Mouse (Mus musculus): Measurements from ENCODE around the gene Vmn2r90. TPM values are rescaled to one million over a fixed set of nuclear protein-coding genes. Genes with fewer than 3 reads are reported as not detected.
"Not testable (repeated sequence)": the region's sequence is repeated elsewhere in the genome, so short reads cannot be mapped to it uniquely, and the experiment has no call there.

Gene Vmn2r90
- not detected for total RNA-seq (2021)

GRCm38 (mm10) chr17:17703447-17703846 is at the start of gene Vmn2r90:
Gene Vmn2r90 (plus strand): TSS chr17:17703747.
- no peak for DNase-seq (ENCODE audit: low spot score)
- intact Hi-C loops (cut with DNase I), result no loop called here

- intact Hi-C loops (cut with DNase I), result no loop called here
- DNase-seq (ENCODE audit: low spot score), result no peak
Measured at GRCm38 (mm10) chr17:17654997-17655828, 48.3 kb upstream of the Vmn2r90 start.

GRCm38 (mm10) chr17:17655829-17656176 is 47.7 kb upstream of the Vmn2r90 start:
- intact Hi-C loops (cut with DNase I), result no loop called here
- no peak for DNase-seq (ENCODE audit: low spot score)

- intact Hi-C loops (cut with DNase I), result no loop called here
- DNase-seq (ENCODE audit: low spot score), result no peak
Measured at GRCm38 (mm10) chr17:17678781-17679180, 24.8 kb upstream of the Vmn2r90 start.

- intact Hi-C loops (cut with DNase I), result no loop called here
- DNase-seq (ENCODE audit: low spot score), result no peak
Measured at GRCm38 (mm10) chr17:17690659-17691058, 12.9 kb upstream of the Vmn2r90 start.

- DNase-seq (ENCODE audit: low spot score); intact Hi-C loops (cut with DNase I): not testable (repeated sequence)
Measured at GRCm38 (mm10) chr17:17732396-17732795, 28.8 kb downstream of the Vmn2r90 start.

DNA sequence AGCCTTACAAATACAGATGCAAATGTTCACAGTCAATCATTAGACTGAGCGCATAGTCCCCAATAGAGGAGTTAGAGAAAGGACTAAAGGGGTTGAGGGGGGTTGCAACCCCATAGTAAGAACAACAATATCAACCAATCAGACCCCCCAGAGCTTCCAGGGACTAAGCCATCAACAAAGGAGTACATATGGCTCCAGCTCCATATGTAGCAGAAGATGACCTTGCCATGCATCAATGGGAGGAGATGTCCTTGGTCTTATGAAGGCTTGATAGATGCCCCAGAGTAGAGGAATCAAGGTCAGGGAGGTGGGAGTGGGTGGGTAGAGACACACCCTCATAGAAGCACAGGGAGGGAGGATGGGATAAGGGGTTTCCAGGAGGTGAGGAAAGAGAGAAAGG is 35.1 kb downstream of the Vmn2r90 start:
- intact Hi-C loops (cut with DNase I), result no loop called here
- DNase-seq (ENCODE audit: low spot score), result no peak

- intact Hi-C loops (cut with DNase I); DNase-seq (ENCODE audit: low spot score): not testable (repeated sequence)
Measured at GRCm38 (mm10) chr17:17739300-17739699, 35.8 kb downstream of the Vmn2r90 start.

GRCm38 (mm10) chr17:17739936-17740335 is 36.4 kb downstream of the Vmn2r90 start:
- DNase-seq (ENCODE audit: low spot score); intact Hi-C loops (cut with DNase I): not testable (repeated sequence)

GRCm38 (mm10) chr17:17741516-17741915 is 38.0 kb downstream of the Vmn2r90 start:
- intact Hi-C loops (cut with DNase I); DNase-seq (ENCODE audit: low spot score): not testable (repeated sequence)

GRCm38 (mm10) chr17:17749371-17749770 is 45.8 kb downstream of the Vmn2r90 start:
- not testable (repeated sequence) for DNase-seq (ENCODE audit: low spot score)
- intact Hi-C loops (cut with DNase I), result loop anchor here (5.0 kb wide), 1 partner anchor 357 kb away; no protein-coding TSS in a partner anchor

DNA sequence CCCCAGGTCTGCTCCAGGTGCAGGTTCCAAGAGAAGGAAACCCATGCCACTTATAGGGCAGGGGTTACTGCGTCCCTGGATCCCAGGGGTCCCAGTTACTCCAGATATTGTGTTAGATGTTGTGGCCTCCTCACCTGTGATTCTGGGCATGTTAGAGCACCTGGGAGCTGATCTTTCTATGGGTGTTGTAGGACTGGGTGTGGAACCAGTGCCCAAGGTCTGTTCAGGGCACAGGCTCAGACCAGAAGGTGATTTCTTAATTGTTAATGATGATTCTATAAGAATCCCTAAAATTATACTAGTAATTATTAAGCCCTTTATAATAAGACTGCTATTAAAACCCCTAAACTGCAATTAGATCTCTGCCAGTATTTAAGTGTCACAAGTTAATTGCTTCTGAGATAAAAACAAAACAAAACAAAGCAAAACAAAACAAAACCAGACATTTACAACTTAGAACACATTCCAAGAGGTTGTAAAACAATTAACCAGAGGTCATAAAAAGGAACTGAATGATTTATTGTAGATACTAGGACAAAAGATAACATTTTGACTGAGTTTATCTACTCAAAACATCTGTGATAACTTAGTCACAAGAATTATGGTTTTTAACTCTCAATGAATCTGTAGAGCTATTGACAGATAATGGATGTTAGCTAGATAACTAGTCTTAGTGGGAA is 59.2 kb downstream of the Vmn2r90 start:
- no peak for DNase-seq (ENCODE audit: low spot score)
- intact Hi-C loops (cut with DNase I), result no loop called here

GRCm38 (mm10) chr17:17764206-17764605 is 60.7 kb downstream of the Vmn2r90 start:
- DNase-seq (ENCODE audit: low spot score), result no peak
- intact Hi-C loops (cut with DNase I), result no loop called here

- intact Hi-C loops (cut with DNase I), result loop anchor here (1.0 to 5.0 kb wide), 2 partner anchors 71 to 130 kb away; no protein-coding TSS in a partner anchor
- no peak for DNase-seq (ENCODE audit: low spot score)
Measured at GRCm38 (mm10) chr17:17766481-17766880, 62.9 kb downstream of the Vmn2r90 start.

Other genes with a start within 250 kb of the Vmn2r90 start
- 100 to 1,000 TPM; 147 to 177 TPM for gene Lnpep, start 78.7 kb upstream of the Vmn2r90 start, total RNA-seq (2021)
- 10 to 100 TPM; 12.6 to 15.2 TPM for gene Spaca6, start 123.4 kb downstream of the Vmn2r90 start, total RNA-seq (2021)
- under 1 TPM; 0.45 to 0.55 TPM for gene Has1, start 151.5 kb downstream of the Vmn2r90 start, total RNA-seq (2021)
- under 1 TPM in 1 of 2 experiments, not detected in 1; 0.18 TPM for gene Fpr1, start 180.2 kb downstream of the Vmn2r90 start, total RNA-seq (2021)
- gene Fpr2, start 184.1 kb downstream of the Vmn2r90 start, total RNA-seq (2021), result not detected
- not detected for gene Fpr3, start 184.1 kb downstream of the Vmn2r90 start, total RNA-seq (2021)

Data from heart, postnatal 25 days (tissue).